Mouse (Mus musculus): ENCODE results near the gene Glod5.

Glod5 gene

DNA sequence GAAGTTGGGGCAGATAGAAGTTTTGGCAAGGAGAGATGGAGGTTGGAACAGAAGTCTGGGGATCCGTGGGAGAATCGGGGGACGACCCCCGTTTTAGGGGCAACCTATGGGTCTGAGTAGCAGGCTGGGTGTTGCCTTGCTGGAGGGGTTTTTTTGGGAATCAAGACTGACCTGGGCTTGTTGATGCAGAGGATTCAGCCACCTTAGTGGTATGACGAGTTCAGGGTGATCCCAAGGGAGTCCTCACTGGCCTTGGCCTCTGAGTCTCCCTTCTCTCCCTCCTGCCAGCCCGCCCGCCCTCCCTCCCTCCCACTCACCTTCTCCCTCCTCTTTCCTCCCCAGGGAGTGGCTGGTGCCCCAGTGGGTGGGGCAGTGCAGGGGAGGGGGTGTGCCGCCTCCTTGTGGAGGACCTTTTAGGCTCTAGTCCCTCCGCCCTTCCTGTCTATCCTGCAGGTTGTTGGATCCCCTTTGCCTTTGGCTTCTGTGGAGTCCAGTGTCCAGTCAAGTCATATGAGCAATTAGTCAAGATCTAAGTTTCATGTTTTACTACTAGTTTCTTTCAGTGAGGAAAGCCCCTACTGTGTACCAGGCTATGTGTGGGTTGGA lies 50.6 kb downstream of the Glod5 start:
- DNase-seq: no peak

GRCm38 (mm10) chrX:7966161-7966560 lies 52.1 kb downstream of the Glod5 start:
- DNase-seq: no peak

DNA sequence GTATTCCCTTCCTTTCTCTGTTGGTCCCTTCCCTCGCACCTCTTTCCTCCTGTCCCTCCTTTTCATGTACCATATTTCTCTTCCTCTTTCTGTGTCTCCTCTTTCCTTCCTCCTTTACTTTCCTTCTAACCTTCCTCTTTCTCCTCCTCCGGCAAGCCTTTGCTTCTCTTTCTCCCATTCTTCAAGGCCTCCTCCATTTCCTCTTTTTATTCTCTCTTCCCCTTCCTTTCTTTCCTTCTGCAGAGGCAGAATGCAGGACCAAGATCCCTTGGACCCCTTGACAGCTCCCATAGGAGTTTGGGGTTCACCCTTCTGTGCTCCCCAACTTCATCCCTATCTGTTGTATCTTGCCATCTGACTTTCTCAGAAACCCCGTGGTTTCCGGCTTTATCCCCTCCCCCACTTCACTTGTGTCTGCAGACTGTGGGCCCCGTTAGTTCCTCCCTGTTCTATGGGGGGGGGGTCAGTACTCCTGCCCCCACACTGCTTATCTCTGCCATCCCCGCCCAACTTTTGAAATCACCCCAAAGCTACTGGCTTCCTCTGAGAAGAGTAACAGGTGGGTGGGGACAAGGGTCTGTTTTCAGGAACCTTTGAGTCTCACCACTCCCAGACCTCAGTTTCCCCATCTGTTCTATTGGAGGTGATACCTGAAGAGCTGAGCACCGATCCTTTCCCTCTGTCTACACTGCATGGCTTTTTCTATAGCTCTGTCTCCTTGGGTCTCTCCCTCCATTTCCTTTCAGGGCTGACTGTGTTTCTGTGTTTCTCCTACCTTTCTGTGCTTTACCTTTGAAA lies 54.3 kb downstream of the Glod5 start:
- DNase-seq: no peak

DNA sequence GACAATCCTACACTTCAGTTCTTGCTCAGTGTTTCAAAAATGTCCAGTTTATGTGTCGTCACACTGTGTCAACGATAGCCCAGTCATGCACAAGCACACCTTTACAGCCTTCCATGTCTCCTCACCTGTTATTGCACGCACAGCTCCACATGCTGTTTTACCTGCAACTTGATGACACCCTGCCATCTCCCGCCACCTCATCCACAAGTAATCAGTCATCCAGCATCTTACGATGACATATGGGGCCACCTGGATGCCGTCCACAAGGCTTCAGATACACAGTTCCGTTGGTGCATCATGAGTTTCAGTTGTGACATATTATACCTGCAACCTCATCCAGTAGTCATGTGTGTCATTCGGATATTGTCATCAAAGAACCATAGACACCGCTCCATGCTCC lies 59.4 kb downstream of the Glod5 start:
- no peak for DNase-seq

Measured in kidney, adult 9 months (tissue).